ENCODE assay signal across 25 mouse cellular contexts in the genomic region with DNA sequence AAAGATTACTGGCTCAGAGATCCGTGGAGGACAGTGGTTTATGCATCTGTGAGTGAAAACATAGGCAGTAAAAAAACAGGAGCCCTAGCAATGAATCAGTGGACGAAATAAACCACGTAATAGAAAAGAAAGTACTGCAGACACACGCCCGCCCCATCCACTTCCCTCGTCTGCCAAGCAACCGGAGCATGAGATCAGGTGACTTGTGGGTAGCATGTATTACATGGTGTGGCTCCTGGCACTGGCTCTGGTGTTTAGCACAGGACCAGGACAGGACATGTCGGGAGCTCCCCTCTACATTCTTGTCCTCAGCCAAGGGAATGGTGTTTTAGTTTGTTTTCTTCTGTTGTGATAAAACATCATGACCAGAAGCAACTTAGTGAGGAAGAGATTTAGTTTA. TPM values are rescaled to one million over a fixed set of nuclear protein-coding genes. Genes with fewer than 3 reads are reported as not detected.
DNase-seq lines count a peak whose midpoint lies in the region; ATAC-seq and TF ChIP-seq lines count a peak whose summit lies in the region.
"Had no signal": no experiment of that assay in that cellular context is flagged by ENCODE, and none has a peak within 500 bp of the region (broad histone marks: within the 10 kb centered on the region; RNA-seq: fewer than 3 reads in every experiment).

No protein-coding gene starts in this region.

- 63% methylated on average over 8 of the region's 8 CpGs for WGBS in midbrain, embryonic 16.5 days

- DNase-seq in gastrocnemius, adult 2 months, result peak; percentile 72
- no peak for DNase-seq in gastrocnemius, postnatal 25 days
- peak; percentile 5 for DNase-seq in kidney, postnatal 10 days
- no peak for DNase-seq in kidney, adult 18-20 months
- no peak for DNase-seq in Muller cell, postnatal 12 days (ENCODE audit: inconsistent ontology term)
- no peak for DNase-seq in left cerebral cortex, adult 11 months (ENCODE audit: low spot score)
- DNase-seq: adrenal gland, adult 8-10 months; cerebellum, adult 11-12 months; cerebellum, postnatal 36 days; liver; lung, embryonic 14.5 days had no signal

- peak overlapping the region; percentile 62 for H3K27ac ChIP-seq in gastrocnemius, adult 2 months
- peak overlapping the region; percentile 52; the same call in 1 of the 2 replicates for H3K27ac ChIP-seq in midbrain, embryonic 16.5 days (ENCODE audit: low read length)
- H3K27ac ChIP-seq: embryonic facial prominence, embryonic 13.5 days; forebrain, embryonic 10.5 days; heart, embryonic 13.5 days; kidney, postnatal 0 days; macrophage had no signal

- H3K27me3 ChIP-seq in midbrain, embryonic 16.5 days (ENCODE audit: control insufficient read depth, insufficient read depth, low read depth, low read length), result no peaks in the 10 kb centered on the region
- H3K27me3 ChIP-seq: embryonic facial prominence, embryonic 13.5 days; heart, embryonic 13.5 days had no signal

- H3K9ac ChIP-seq in midbrain, embryonic 16.5 days (ENCODE audit: low read depth, low read length), result no peak overlapping the region
- H3K9ac ChIP-seq: embryonic facial prominence, embryonic 13.5 days; heart, embryonic 13.5 days; lung, embryonic 14.5 days had no signal

- peak overlapping the region; percentile 60 for H3K4me3 ChIP-seq in gastrocnemius, adult 2 months
- H3K4me3 ChIP-seq in midbrain, embryonic 16.5 days (ENCODE audit: low read depth, low read length), result no peak overlapping the region
- H3K4me3 ChIP-seq: embryonic facial prominence, embryonic 13.5 days; forebrain, embryonic 10.5 days; heart, embryonic 13.5 days; myocyte had no signal

- TF ChIP-seq CTCF in gastrocnemius, adult 2 months (IDR thresholded peaks at IDR 0.05), result no peak

- intact Hi-C loops in gastrocnemius, adult 2 months (cut with DNase I), result no loop called here

- no peak overlapping the region for H3K4me2 ChIP-seq in midbrain, embryonic 16.5 days (ENCODE audit: low read length)
- H3K4me2 ChIP-seq: embryonic facial prominence, embryonic 13.5 days; heart, embryonic 13.5 days; lung, embryonic 14.5 days had no signal

- ATAC-seq in common myeloid progenitor, adult 5-6 weeks (replicated peaks; ENCODE audit: low read depth, poor library complexity, severe bottlenecking), result 0 out of 2 replicates have a peak, but pooled peaks have one; percentile 32
- no peak for ATAC-seq in midbrain, embryonic 16.5 days

- H3K9me3 ChIP-seq in midbrain, embryonic 16.5 days (replicated peaks; ENCODE audit: control insufficient read depth, low read length, poor library complexity, severe bottlenecking), result no peaks in the 10 kb centered on the region
- H3K9me3 ChIP-seq: embryonic facial prominence, embryonic 13.5 days; forebrain, embryonic 10.5 days; heart, embryonic 13.5 days had no signal

- H3K36me3 ChIP-seq in midbrain, embryonic 16.5 days (ENCODE audit: control insufficient read depth, insufficient read depth, low read length), result no peaks in the 10 kb centered on the region
- H3K36me3 ChIP-seq: embryonic facial prominence, embryonic 13.5 days; forebrain, embryonic 10.5 days; G1E; heart, embryonic 13.5 days had no signal

- peaks cover 16% of the 10 kb centered on the region for H3K4me1 ChIP-seq in midbrain, embryonic 16.5 days (ENCODE audit: control insufficient read depth, insufficient read depth, low read length)

RNA-seq across cellular contexts. Expression of a gene that starts 26.4 kb away (rescaled TPM):
- not detected for total RNA-seq in gastrocnemius, adult 2 months (2021)
- not detected for total RNA-seq in gastrocnemius, postnatal 25 days (2021)
- not detected in 2 replicates for total RNA-seq in common myeloid progenitor, adult 5-6 weeks (2017)
- polyA plus RNA-seq in midbrain, embryonic 16.5 days (2015; fragmentation: Nextera tagmentation; extraction: Ambion mirVana), result not detected in 2 replicates
- total RNA-seq: adrenal gland, adult 8-10 months; G1E; hematopoietic stem cell, adult 5-6 weeks; layer of hippocampus, postnatal 14 days; left cerebral cortex, postnatal 25 days had no signal
- polyA plus RNA-seq: brain, embryonic 14.5 days; C2C12; embryonic facial prominence, embryonic 13.5 days; forebrain, embryonic 10.5 days; G1E; heart, embryonic 13.5 days; kidney, postnatal 0 days; lung, embryonic 14.5 days; macrophage; myocyte had no signal

Comparison
In these comparisons a context has a peak if more than half of its experiments do, and no peak if none do; other contexts are left out.
1. DNase-seq: peak in gastrocnemius, adult 2 months (single experiment) and kidney, postnatal 10 days (single experiment); none in gastrocnemius, postnatal 25 days (single experiment), kidney, adult 18-20 months (single experiment), Muller cell, postnatal 12 days (single experiment) and left cerebral cortex, adult 11 months (single experiment).